Mouse (Mus musculus): ENCODE data around the gene Pfkfb4.
A peak's percentile ranks its signal among the peaks of the same experiment; 100 is the strongest.

Pfkfb4 gene

GRCm38 (mm10) chr9:109060184-109060897 is 68.8 kb downstream of the Pfkfb4 start:
- DNase-seq, result no peak

GRCm38 (mm10) chr9:109060898-109061295 is 69.3 kb downstream of the Pfkfb4 start:
- no peak for DNase-seq

GRCm38 (mm10) chr9:109068095-109068735 is 76.6 kb downstream of the Pfkfb4 start:
- no peak for DNase-seq

- DNase-seq, result peak; percentile 96
Measured at GRCm38 (mm10) chr9:109073661-109074573, 82.3 kb downstream of the Pfkfb4 start, which contains the start of gene Atrip. Atrip (minus strand) TSS chr9:109074124.

GRCm38 (mm10) chr9:109080516-109080915 is 88.9 kb downstream of the Pfkfb4 start:
- no peak for DNase-seq

- no peak for DNase-seq
Measured at GRCm38 (mm10) chr9:109081749-109082123, 90.2 kb downstream of the Pfkfb4 start.
